Mouse (Mus musculus) kidney, postnatal 0 days (tissue): ENCODE measurements around the gene Ralgps2. TPM values are rescaled to one million over a fixed set of nuclear protein-coding genes. Genes with fewer than 3 reads are reported as not detected.

Source experiments
- ATAC-seq: fragments of 200-750 bp; cut with Nextera tagmentation; replicated peaks from 2 replicates; pipeline ENCODE4 v1.8.0; 2017; ENCODE audit warnings: low read depth, moderate number of reproducible peaks, moderate TSS enrichment, moderate library complexity; ENCODE audit not compliant: low FRiP score
- DNase-seq: peaks from one replicate; pipeline ENCODE4 v3.0.0-alpha.2; 2016; ENCODE audit warnings: low spot score
- H3K27ac ChIP-seq: fragments of 300-500 bp; sonication (generic); 2 replicates; pipeline ENCODE4 v1.5.1; 2014; ENCODE audit warnings: mild to moderate bottlenecking
- H3K27me3 ChIP-seq: fragments of 300-500 bp; sonication (generic); 2 replicates; pipeline ENCODE4 v1.6.1; 2014; ENCODE audit warnings: low read length, mixed read lengths; ENCODE audit not compliant: insufficient read depth
- H3K36me3 ChIP-seq: fragments of 300-500 bp; sonication (generic); 2 replicates; pipeline ENCODE4 v1.6.1; 2014; ENCODE audit warnings: low read length, mixed read lengths; ENCODE audit not compliant: insufficient read depth
- H3K4me1 ChIP-seq: fragments of 300-500 bp; sonication (generic); replicated peaks from 2 replicates; pipeline ENCODE4 v1.6.1; 2014; ENCODE audit warnings: antibody characterized with exemption, low read length, mixed read lengths; ENCODE audit not compliant: insufficient read depth
- H3K4me2 ChIP-seq: fragments of 300-500 bp; sonication (generic); 2 replicates; pipeline ENCODE4 v1.6.1; 2014; ENCODE audit warnings: mild to moderate bottlenecking, low read length, moderate library complexity, mixed read lengths
- H3K4me3 ChIP-seq: fragments of 300-500 bp; sonication (generic); replicated peaks from 2 replicates; pipeline ENCODE4 v1.5.1; 2014; ENCODE audit warnings: low read depth, low read length
- H3K9ac ChIP-seq: fragments of 300-500 bp; sonication (generic); 2 replicates; pipeline ENCODE4 v1.6.1; 2014; ENCODE audit warnings: low read depth, low read length
- H3K9me3 ChIP-seq: fragments of 300-500 bp; sonication (generic); replicated peaks from 2 replicates; pipeline ENCODE4 v1.6.1; 2016; ENCODE audit warnings: low read length, inconsistent platforms, mixed read lengths
- CTCF ChIP-seq: IDR thresholded peaks from 2 replicates; pipeline ENCODE4 v1.5.1; 2016; ENCODE audit warnings: antibody characterized with exemption, low read depth, mild to moderate bottlenecking, moderate library complexity
- WGBS: fragments of 180-500 bp; shearing (Covaris S2); extraction: QIAGEN DNeasy Blood & Tissue Kit; methylation state at CpG from one replicate; pipeline ENCODE4 v1.1.7; 2014; 5-methylcytosine and 5-hydroxymethylcytosine counted together
- polyA plus RNA-seq: library from polyadenylated mRNA; unstranded; fragments of >200 nt; fragmentation: Nextera tagmentation; extraction: Ambion mirVana; gene quantifications from 2 replicates; pipeline ENCODE4 v1.2.1, GENCODE M21; 2015

Ralgps2 gene
- polyA plus RNA-seq, 1 experiment from 2014 or later, result 47.2 TPM

GRCm38 (mm10) chr1:156913190-156913589 lies 26.2 kb downstream of the Ralgps2 start:
- DNase-seq (no peak), ATAC-seq (no peak)
- WGBS, result 88% methylated on average over 6 of the region's 6 CpGs
- Histone ChIP-seq H3K4me1 (no peaks in the 10 kb centered on the region), H3K27me3 (no peaks in the 10 kb centered on the region), H3K27ac (no peak overlapping the region), H3K36me3 (no peaks in the 10 kb centered on the region), H3K4me2 (no peak overlapping the region), H3K9ac (no peak overlapping the region), H3K4me3 (no peak overlapping the region), H3K9me3 (no peaks in the 10 kb centered on the region)
- no peak for TF ChIP-seq CTCF

GRCm38 (mm10) chr1:156910948-156911347 lies 28.5 kb downstream of the Ralgps2 start:
- Histone ChIP-seq H3K9me3 (no peaks in the 10 kb centered on the region), H3K36me3 (no peaks in the 10 kb centered on the region), H3K4me1 (no peaks in the 10 kb centered on the region), H3K4me2 (no peak overlapping the region), H3K27ac (no peak overlapping the region), H3K9ac (no peak overlapping the region), H3K4me3 (no peak overlapping the region), H3K27me3 (no peaks in the 10 kb centered on the region)
- WGBS, result 53% methylated on average over 2 of the region's 2 CpGs
- DNase-seq, result peak; percentile 63
- ATAC-seq, result 0 out of 2 replicates have a peak, but pooled peaks have one; percentile 49
- TF ChIP-seq CTCF, result no peak

GRCm38 (mm10) chr1:156909866-156910265 lies 29.6 kb downstream of the Ralgps2 start:
- TF ChIP-seq CTCF, result peak; percentile 58
- Histone ChIP-seq H3K4me2 (no peak overlapping the region), H3K4me1 (no peaks in the 10 kb centered on the region), H3K9ac (no peak overlapping the region), H3K36me3 (no peaks in the 10 kb centered on the region), H3K27ac (no peak overlapping the region), H3K27me3 (no peaks in the 10 kb centered on the region), H3K9me3 (no peaks in the 10 kb centered on the region), H3K4me3 (no peak overlapping the region)
- DNase-seq (peak; percentile 61), ATAC-seq (no peak)

GRCm38 (mm10) chr1:156909265-156909664 lies 30.2 kb downstream of the Ralgps2 start:
- Histone ChIP-seq H3K27me3 (no peaks in the 10 kb centered on the region), H3K4me2 (no peak overlapping the region), H3K9ac (no peak overlapping the region), H3K4me1 (no peaks in the 10 kb centered on the region), H3K36me3 (no peaks in the 10 kb centered on the region), H3K4me3 (no peak overlapping the region), H3K9me3 (no peaks in the 10 kb centered on the region), H3K27ac (no peak overlapping the region)
- DNase-seq, result no peak
- TF ChIP-seq CTCF, result no peak
- no peak for ATAC-seq
- 96% methylated on average over 4 of the region's 4 CpGs for WGBS

GRCm38 (mm10) chr1:156905660-156906059 lies 33.8 kb downstream of the Ralgps2 start:
- no peak for TF ChIP-seq CTCF
- Histone ChIP-seq H3K9ac (no peak overlapping the region), H3K4me1 (no peaks in the 10 kb centered on the region), H3K27ac (no peak overlapping the region), H3K4me3 (no peak overlapping the region), H3K4me2 (no peak overlapping the region), H3K9me3 (no peaks in the 10 kb centered on the region), H3K27me3 (no peaks in the 10 kb centered on the region), H3K36me3 (no peaks in the 10 kb centered on the region)
- WGBS, result 85% methylated on average over 2 of the region's 2 CpGs
- ATAC-seq (no peak), DNase-seq (no peak)

GRCm38 (mm10) chr1:156903899-156904298 lies 35.5 kb downstream of the Ralgps2 start:
- TF ChIP-seq CTCF, result no peak
- ATAC-seq (no peak), DNase-seq (no peak)
- H3K4me2 ChIP-seq, result no peak overlapping the region
- no peaks in the 10 kb centered on the region for H3K9me3 ChIP-seq
- H3K27me3 ChIP-seq, result no peaks in the 10 kb centered on the region
- no peak overlapping the region for H3K9ac ChIP-seq
- no peak overlapping the region for H3K27ac ChIP-seq
- H3K4me3 ChIP-seq, result no peak overlapping the region
- H3K36me3 ChIP-seq, result no peaks in the 10 kb centered on the region
- H3K4me1 ChIP-seq, result no peaks in the 10 kb centered on the region
- WGBS, result 94% methylated on average over 3 of the region's 3 CpGs

GRCm38 (mm10) chr1:156901689-156902088 lies 37.7 kb downstream of the Ralgps2 start:
- Histone ChIP-seq H3K36me3 (no peaks in the 10 kb centered on the region), H3K9ac (no peak overlapping the region), H3K9me3 (no peaks in the 10 kb centered on the region), H3K4me3 (no peak overlapping the region), H3K4me1 (no peaks in the 10 kb centered on the region), H3K27me3 (no peaks in the 10 kb centered on the region), H3K27ac (no peak overlapping the region), H3K4me2 (no peak overlapping the region)
- no peak for TF ChIP-seq CTCF
- ATAC-seq (no peak), DNase-seq (no peak)
- WGBS, result 87% methylated on average over 6 of the region's 6 CpGs
